13 mouse cellular contexts compared by ENCODE assay signal in genomic region chr5:144295357-144295756, GRCm38 (mm10).
"Had no signal": no experiment of that assay in that cellular context is flagged by ENCODE, and none has a peak within 500 bp of the region (broad histone marks: within the 10 kb centered on the region; RNA-seq: fewer than 3 reads in every experiment).

No protein-coding gene starts in this region.

- H3K4me1 ChIP-seq: limb, embryonic 10.5 days; liver, embryonic 15.5 days; neural tube, embryonic 13.5 days had no signal

- H3K9ac ChIP-seq: liver, embryonic 15.5 days; neural tube, embryonic 13.5 days had no signal

- H3K36me3 ChIP-seq: limb, embryonic 10.5 days; liver, embryonic 15.5 days; neural tube, embryonic 13.5 days had no signal

- H3K9me3 ChIP-seq: limb, embryonic 10.5 days; liver, embryonic 15.5 days; neural tube, embryonic 13.5 days had no signal

- H3K4me3 ChIP-seq: layer of hippocampus, adult 2 months; left cerebral cortex, adult 2 months; limb, embryonic 10.5 days; liver, embryonic 15.5 days; neural tube, embryonic 13.5 days had no signal

- H3K4me2 ChIP-seq: liver, embryonic 11.5 days; liver, embryonic 15.5 days; neural tube, embryonic 13.5 days had no signal

- H3K27ac ChIP-seq: layer of hippocampus, adult 2 months; left cerebral cortex, adult 2 months; limb, embryonic 10.5 days; liver, embryonic 15.5 days; neural tube, embryonic 13.5 days had no signal

- DNase-seq: kidney, adult 18-20 months; kidney, postnatal 10 days; kidney, postnatal 4 days; midbrain, embryonic 14.5 days; retina, postnatal 1 day; right cerebral cortex, postnatal 4 days; thymus, postnatal 4 days had no signal

- H3K27me3 ChIP-seq: liver, embryonic 15.5 days; neural tube, embryonic 13.5 days had no signal
